Mouse (Mus musculus) lung, adult 2 months (tissue): ENCODE results near the gene Vwa8. TPM values are rescaled to one million over a fixed set of nuclear protein-coding genes. Genes with fewer than 3 reads are reported as not detected.
A peak's percentile ranks its signal among the peaks of the same experiment; 100 is the strongest.

ENCODE experiments used
- DNase-seq: peaks from one replicate; pipeline ENCODE4 v3.0.0; 2022
- H3K4me1 ChIP-seq: fragments of 200-500 bp; 2 replicates; pipeline ENCODE4 v1.6.1; 2011; ENCODE audit warnings: low read length; ENCODE audit not compliant: control insufficient read depth, insufficient read depth
- H3K4me3 ChIP-seq: fragments of 200-500 bp; replicated peaks from 2 replicates; pipeline ENCODE3; 2011; ENCODE audit warnings: low read depth, mild to moderate bottlenecking, control low read depth, low read length; ENCODE audit errors: extremely low read depth
- CTCF ChIP-seq: fragments of 200-500 bp; IDR thresholded peaks from 2 replicates; pipeline ENCODE4 v1.5.1; 2011; ENCODE audit warnings: mild to moderate bottlenecking, low read length, control low read depth; ENCODE audit not compliant: insufficient read depth
- POLR2A ChIP-seq: fragments of 200-500 bp; IDR thresholded peaks from 2 replicates; pipeline ENCODE4 v1.6.1; 2011; ENCODE audit warnings: low read depth, mild to moderate bottlenecking, control low read depth, low read length, borderline replicate concordance; ENCODE audit errors: extremely low read depth
- WGBS: fragments of 180-500 bp; shearing (Covaris S2); methylation state at CpG from one replicate; pipeline ENCODE4 v1.1.7; 2018; 5-methylcytosine and 5-hydroxymethylcytosine counted together
- polyA plus RNA-seq: library from polyadenylated mRNA; depleted of rRNA; stranded (reverse); fragments of >200 nt; gene quantifications from 2 replicates; pipeline ENCODE4 v1.2.3, GENCODE M21; 2012

Vwa8 gene
- polyA plus RNA-seq, 1 experiment: 16.3 TPM

GRCm38 (mm10) chr14:79204866-79205265, 356.0 kb downstream of the Vwa8 start:
- TF ChIP-seq CTCF (no peak), POLR2A (no peak)
- peaks cover 2% of the 10 kb centered on the region; the same call in 1 of the 2 replicates for H3K4me1 ChIP-seq
- WGBS: 79% methylated on average over 7 of the region's 7 CpGs
- DNase-seq: peak; percentile 31
- H3K4me3 ChIP-seq: no peak overlapping the region

DNA sequence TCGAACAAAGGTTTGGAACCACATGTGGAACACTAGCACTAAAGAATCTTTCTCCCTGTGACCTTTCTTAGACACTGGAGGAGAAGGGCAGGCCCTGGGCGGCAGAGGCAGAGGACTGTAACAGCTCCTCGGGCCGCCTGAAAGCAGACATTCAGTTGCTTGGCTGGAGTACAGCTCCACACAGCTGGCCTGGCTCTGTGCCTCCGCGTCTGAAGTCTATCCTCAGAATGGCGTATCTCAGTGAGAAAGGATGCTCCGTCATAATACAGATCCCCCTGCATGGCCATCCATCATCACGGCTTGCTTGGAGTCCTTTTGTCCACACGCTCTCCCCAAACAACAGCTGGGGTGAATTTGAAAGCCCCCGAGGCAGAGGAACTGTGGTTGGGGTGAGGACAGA, 357.4 kb downstream of the Vwa8 start:
- Histone ChIP-seq H3K4me1 (peaks cover 2% of the 10 kb centered on the region; the same call in 1 of the 2 replicates), H3K4me3 (no peak overlapping the region)
- TF ChIP-seq POLR2A: no peak
- TF ChIP-seq CTCF: no peak
- WGBS: 35% methylated on average over 11 of the region's 11 CpGs
- DNase-seq: peak; percentile 21

DNA sequence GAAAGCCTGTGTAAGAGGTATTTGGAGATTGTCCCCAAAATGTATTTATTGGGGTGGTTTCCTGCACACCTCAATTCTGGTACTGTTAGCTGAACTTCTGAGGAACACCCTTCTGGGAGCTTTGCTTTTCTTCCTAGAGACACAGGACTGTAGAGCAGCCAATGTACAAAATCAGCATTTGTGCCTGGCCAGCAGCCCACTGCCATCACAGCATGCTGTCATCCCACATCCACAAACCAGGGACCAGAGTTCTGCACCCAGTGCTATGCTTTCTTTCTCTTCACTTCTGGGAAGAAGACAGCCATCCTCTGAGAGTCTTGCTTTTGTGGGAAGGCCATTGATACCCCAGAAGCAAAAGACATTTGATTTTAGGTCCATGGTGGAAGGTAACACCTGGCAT, 359.6 kb downstream of the Vwa8 start:
- Histone ChIP-seq H3K4me3 (no peak overlapping the region), H3K4me1 (no peaks in the 10 kb centered on the region)
- TF ChIP-seq POLR2A (no peak), CTCF (no peak)
- peak; percentile 1 for DNase-seq

DNA sequence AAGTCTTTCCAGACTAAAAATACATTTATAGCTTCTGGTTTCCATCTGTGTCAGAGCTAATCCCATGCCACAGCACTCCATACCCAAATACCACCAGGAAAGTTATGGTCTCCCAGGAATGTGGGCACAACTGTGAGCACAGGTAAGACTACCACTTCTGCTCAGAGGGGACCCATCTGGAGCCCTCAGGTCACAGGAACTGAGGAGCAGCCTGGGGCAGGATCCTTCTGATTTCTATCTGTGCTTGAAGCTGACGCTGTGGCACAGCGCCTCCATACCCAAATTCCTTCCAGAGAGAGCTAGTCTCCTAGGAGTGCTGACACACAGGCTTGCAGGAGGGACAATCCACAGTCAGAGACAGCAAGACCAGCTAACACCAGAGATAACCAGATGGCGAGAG, 361.0 kb downstream of the Vwa8 start:
- peak; percentile 1 for DNase-seq
- Histone ChIP-seq H3K4me3 (no peak overlapping the region), H3K4me1 (no peaks in the 10 kb centered on the region)
- TF ChIP-seq POLR2A (no peak), CTCF (no peak)
- 87% methylated on average over 3 of the region's 3 CpGs for WGBS

DNA sequence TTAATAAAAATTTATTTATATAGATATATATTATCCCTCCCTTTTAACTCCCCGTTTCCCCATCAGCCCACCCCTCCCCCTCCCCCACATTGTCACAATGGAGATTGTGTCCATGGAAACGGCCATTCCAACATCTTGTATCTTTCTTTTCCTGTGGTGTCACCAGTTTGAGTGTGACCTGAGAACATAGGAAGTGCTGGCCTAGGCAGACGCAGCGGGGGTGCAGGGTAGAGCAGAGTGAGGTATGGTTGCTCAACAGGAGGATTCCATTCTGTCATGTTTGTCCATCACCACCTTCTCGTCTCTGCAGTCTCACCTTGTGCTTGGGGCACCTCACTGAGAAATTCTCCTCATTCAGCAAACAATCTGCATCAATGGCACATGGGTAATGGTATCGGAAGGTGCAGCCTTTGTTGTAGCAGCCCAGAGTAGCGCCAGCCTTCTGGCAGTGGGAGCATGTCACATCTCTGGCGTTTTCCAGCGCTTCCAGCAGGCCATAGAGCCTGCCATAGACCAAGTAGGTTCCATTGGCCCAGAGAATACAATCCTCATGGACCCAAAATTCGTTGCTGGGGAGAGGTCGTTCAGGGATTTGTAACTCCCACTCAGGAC, 363.6 kb downstream of the Vwa8 start:
- Histone ChIP-seq H3K4me1 (no peaks in the 10 kb centered on the region), H3K4me3 (no peak overlapping the region)
- no peak for DNase-seq
- WGBS: 79% methylated on average over 11 of the region's 11 CpGs
- TF ChIP-seq POLR2A: no peak
- no peak for TF ChIP-seq CTCF

- no peak overlapping the region for H3K4me3 ChIP-seq
- WGBS: 47% methylated on average over 6 of the region's 6 CpGs
- H3K4me1 ChIP-seq: no peaks in the 10 kb centered on the region
- TF ChIP-seq POLR2A (no peak), CTCF (no peak)
- DNase-seq: no peak
Observed at GRCm38 (mm10) chr14:79214129-79214528, 365.3 kb downstream of the Vwa8 start.

DNA sequence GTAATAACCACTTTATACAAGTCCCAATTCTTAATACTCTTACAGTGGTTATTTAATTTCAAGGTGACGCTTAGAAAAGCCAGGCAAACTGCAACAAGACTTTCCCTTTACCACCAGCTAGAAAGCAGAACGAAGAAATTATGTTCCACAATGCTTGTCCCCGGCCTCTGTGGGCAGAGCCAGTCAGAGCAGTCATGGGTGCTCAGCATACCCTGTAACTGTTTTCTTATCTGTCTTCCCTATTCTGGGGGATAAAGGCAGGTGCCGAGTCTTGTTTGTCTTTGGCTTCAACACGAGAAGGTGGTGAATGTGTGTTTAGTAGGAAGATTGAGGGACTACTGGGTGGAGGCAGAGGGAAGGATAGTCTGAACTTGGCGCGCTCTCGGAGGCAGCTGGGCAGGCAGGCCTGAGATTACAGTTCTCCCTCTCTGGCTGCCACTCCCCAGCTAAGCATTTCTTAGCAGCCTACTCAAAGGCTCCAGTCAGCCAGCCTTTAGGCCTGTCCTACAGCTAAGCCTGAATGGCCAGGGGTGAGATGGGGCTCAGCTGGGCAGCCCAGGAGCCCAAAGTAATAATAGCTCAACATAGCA, 365.9 kb downstream of the Vwa8 start:
- no peaks in the 10 kb centered on the region for H3K4me1 ChIP-seq
- TF ChIP-seq CTCF: no peak
- no peak for TF ChIP-seq POLR2A
- H3K4me3 ChIP-seq: no peak overlapping the region
- WGBS: 73% methylated on average over 8 of the region's 8 CpGs
- DNase-seq: no peak

DNA sequence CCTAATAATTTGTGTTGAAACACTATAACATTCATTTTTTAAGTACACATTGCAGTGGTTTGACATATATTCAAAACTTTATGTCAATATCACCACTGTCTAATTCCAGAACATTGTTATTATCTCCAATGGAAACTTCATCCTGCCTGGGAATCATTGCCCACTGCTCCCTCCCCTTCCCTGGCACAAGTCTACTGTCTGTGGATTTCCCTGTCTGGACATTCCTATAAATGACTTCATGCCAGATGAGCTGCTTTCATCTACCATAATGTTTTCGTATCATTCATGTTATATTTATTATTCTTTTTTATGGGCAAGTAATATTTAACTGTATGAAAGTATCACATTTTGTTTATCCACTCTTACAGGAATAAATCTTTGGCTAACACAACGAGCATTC, 367.5 kb downstream of the Vwa8 start:
- WGBS: 64% methylated on average over 2 of the region's 2 CpGs
- H3K4me3 ChIP-seq: no peak overlapping the region
- TF ChIP-seq CTCF: no peak
- TF ChIP-seq POLR2A: no peak
- no peak for DNase-seq
- no peaks in the 10 kb centered on the region for H3K4me1 ChIP-seq

- WGBS: 78% methylated on average over 12 of the region's 12 CpGs
- TF ChIP-seq POLR2A (no peak), CTCF (no peak)
- no peak overlapping the region for H3K4me3 ChIP-seq
- DNase-seq: no peak
- no peaks in the 10 kb centered on the region; the same call in 1 of the 2 replicates for H3K4me1 ChIP-seq
Observed at GRCm38 (mm10) chr14:79223431-79224036, 374.7 kb downstream of the Vwa8 start.

GRCm38 (mm10) chr14:79225458-79225857, 376.6 kb downstream of the Vwa8 start:
- no peak for DNase-seq
- 88% methylated on average over 8 of the region's 8 CpGs for WGBS
- Histone ChIP-seq H3K4me1 (no peaks in the 10 kb centered on the region; the same call in 1 of the 2 replicates), H3K4me3 (no peak overlapping the region)
- no peak for TF ChIP-seq POLR2A
- TF ChIP-seq CTCF: no peak
